In genomic region chr5:131775672-131776071, GRCm38 (mm10) we compare ENCODE assay signal across 11 mouse cellular contexts.
DNase-seq lines count a peak whose midpoint lies in the region; ATAC-seq lines count a peak whose summit lies in the region.
"Had no signal": no experiment of that assay in that cellular context is flagged by ENCODE, and none has a peak within 500 bp of the region (broad histone marks: within the 10 kb centered on the region; RNA-seq: fewer than 3 reads in every experiment).

No protein-coding gene starts in this region.

- H3K4me3 ChIP-seq in neural tube, embryonic 11.5 days (ENCODE audit: low read depth, low read length): no peak overlapping the region
- H3K4me3 ChIP-seq: heart, embryonic 13.5 days had no signal

- WGBS in neural tube, embryonic 11.5 days: 21% methylated on average over 5 of the region's 5 CpGs

- intact Hi-C loops in gastrocnemius, postnatal 36 days (cut with DNase I): no loop called here

- ATAC-seq in neural tube, embryonic 11.5 days (ENCODE audit: insufficient read depth, low FRiP score, low TSS enrichment): 0 out of 2 replicates have a peak, but pooled peaks have one; percentile 13

- no peak overlapping the region for H3K4me2 ChIP-seq in neural tube, embryonic 11.5 days (ENCODE audit: low read depth)
- H3K4me2 ChIP-seq: heart, embryonic 13.5 days; liver, embryonic 11.5 days had no signal

- H3K27me3 ChIP-seq in neural tube, embryonic 11.5 days (ENCODE audit: control insufficient read depth, insufficient read depth, low read length): no peaks in the 10 kb centered on the region
- H3K27me3 ChIP-seq: heart, embryonic 13.5 days had no signal

- peak overlapping the region; percentile 36; the same call in 1 of the 2 replicates for H3K27ac ChIP-seq in neural tube, embryonic 11.5 days (ENCODE audit: low read depth, low read length)
- H3K27ac ChIP-seq: heart, embryonic 13.5 days had no signal

- no peak overlapping the region for H3K9ac ChIP-seq in neural tube, embryonic 11.5 days (ENCODE audit: low read length)
- H3K9ac ChIP-seq: heart, embryonic 13.5 days had no signal

- H3K9me3 ChIP-seq in neural tube, embryonic 11.5 days (ENCODE audit: control insufficient read depth, low read length): no peaks in the 10 kb centered on the region
- H3K9me3 ChIP-seq: heart, embryonic 13.5 days had no signal

- no peaks in the 10 kb centered on the region for H3K36me3 ChIP-seq in neural tube, embryonic 11.5 days (ENCODE audit: control insufficient read depth, insufficient read depth, low read length)
- H3K36me3 ChIP-seq: heart, embryonic 13.5 days had no signal

- peaks cover 12% of the 10 kb centered on the region for H3K4me1 ChIP-seq in neural tube, embryonic 11.5 days (ENCODE audit: control insufficient read depth, insufficient read depth, low read length)

- peak; percentile 29 for DNase-seq in cerebellum, adult 9-11 months
- no peak for DNase-seq in cerebellum, adult 11 months
- DNase-seq in neural tube, embryonic 11.5 days (ENCODE audit: low spot score): no peak
- no peak for DNase-seq in neural tube, embryonic 10.5 days (ENCODE audit: extremely low spot score, low spot score)
- DNase-seq in mesoderm, embryonic 11.5 days (ENCODE audit: low read depth, low spot score): peak; percentile 47
- no peak for DNase-seq in gastrocnemius, adult 18-20 months (ENCODE audit: low spot score)
- no peak for DNase-seq in gastrocnemius, postnatal 36 days
- DNase-seq in lung, postnatal 4 days: no peak
- DNase-seq: lung, postnatal 10 days had no signal

Comparison
In these comparisons a context has a peak if more than half of its experiments do, and no peak if none do; other contexts are left out.
1. DNase-seq: peak in cerebellum, adult 9-11 months (single experiment) and mesoderm, embryonic 11.5 days (single experiment); none in cerebellum, adult 11 months (single experiment), neural tube, embryonic 11.5 days (single experiment), neural tube, embryonic 10.5 days (single experiment), gastrocnemius, adult 18-20 months (single experiment), gastrocnemius, postnatal 36 days (0 of 2) and lung, postnatal 4 days (0 of 2).